Mouse (Mus musculus) liver, adult 2 months (tissue): ENCODE measurements at regions not wholly inside any gene's neighbourhood (a gene's known extent, or its start where the extent isn't known, plus 50 kb on each side); places are given as distances from the start of the nearest gene placed in this dataset.

Source experiments
- DNase-seq: peaks from one replicate; pipeline ENCODE4 v3.0.0-alpha.2; 2011; ENCODE audit warnings: low read depth, low spot score; ENCODE audit errors: extremely low read depth
- H3K27ac ChIP-seq: fragments of 200-500 bp; replicated peaks from 2 replicates; pipeline ENCODE4 v1.5.1; 2012; ENCODE audit warnings: low read depth, mild to moderate bottlenecking, control low read depth, inconsistent platforms, low read length; ENCODE audit not compliant: insufficient read depth
- H3K27me3 ChIP-seq: fragments of 200-500 bp; 2 replicates; pipeline ENCODE4 v1.6.1; 2012; ENCODE audit warnings: mild to moderate bottlenecking, moderate library complexity, low read length, inconsistent platforms; ENCODE audit not compliant: control insufficient read depth, insufficient read depth
- H3K36me3 ChIP-seq: fragments of 200-500 bp; 2 replicates; pipeline ENCODE4 v1.6.1; 2012; ENCODE audit warnings: low read length, inconsistent platforms; ENCODE audit not compliant: control insufficient read depth, insufficient read depth
- H3K4me1 ChIP-seq: fragments of 200-500 bp; 2 replicates; pipeline ENCODE4 v1.6.1; 2011; ENCODE audit warnings: low read length; ENCODE audit not compliant: control insufficient read depth, insufficient read depth
- H3K4me3 ChIP-seq: fragments of 200-500 bp; 2 replicates; pipeline ENCODE4 v1.5.1; 2011; ENCODE audit warnings: low read depth, mild to moderate bottlenecking, control low read depth, low read length, moderate library complexity; ENCODE audit not compliant: insufficient read depth
- H3K79me2 ChIP-seq: fragments of 200-500 bp; 2 replicates; pipeline ENCODE4 v1.6.1; 2012; ENCODE audit warnings: inconsistent platforms, mild to moderate bottlenecking, low read length, moderate library complexity; ENCODE audit not compliant: control insufficient read depth, insufficient read depth
- H3K9ac ChIP-seq: fragments of 200-500 bp; 2 replicates; pipeline ENCODE4 v1.6.1; 2012; ENCODE audit warnings: low read depth, mild to moderate bottlenecking, control low read depth, inconsistent platforms, low read length
- CTCF ChIP-seq: fragments of 200-500 bp; IDR thresholded peaks from 2 replicates; pipeline ENCODE4 v1.5.1; 2011; ENCODE audit warnings: low read depth, low read length, control low read depth
- POLR2A ChIP-seq: fragments of 200-500 bp; IDR thresholded peaks from 2 replicates; pipeline ENCODE4 v1.6.1; 2011; ENCODE audit warnings: low read length, control low read depth; ENCODE audit not compliant: insufficient read depth; ENCODE audit errors: extremely low read depth
- WGBS: fragments of 180-500 bp; shearing (Covaris S2); methylation state at CpG from one replicate; pipeline ENCODE4 v1.1.7; 2018; 5-methylcytosine and 5-hydroxymethylcytosine counted together

- Histone ChIP-seq H3K79me2 (no peaks in the 10 kb centered on the region), H3K4me1 (no peaks in the 10 kb centered on the region), H3K27me3 (no peaks in the 10 kb centered on the region), H3K4me3 (no peak overlapping the region), H3K27ac (no peak overlapping the region), H3K9ac (no peak overlapping the region), H3K36me3 (no peaks in the 10 kb centered on the region)
- no peak for TF ChIP-seq POLR2A
- no peak for TF ChIP-seq CTCF
- no peak for DNase-seq
- 55% methylated on average over 12 of the region's 12 CpGs for WGBS
Observed at GRCm38 (mm10) chr12:51058569-51058968, 289.3 kb upstream of the G2e3 start.

GRCm38 (mm10) chr12:51058104-51058503, 289.8 kb upstream of the G2e3 start:
- Histone ChIP-seq H3K79me2 (no peaks in the 10 kb centered on the region), H3K9ac (no peak overlapping the region), H3K27ac (no peak overlapping the region), H3K36me3 (no peaks in the 10 kb centered on the region), H3K27me3 (no peaks in the 10 kb centered on the region), H3K4me3 (no peak overlapping the region), H3K4me1 (no peaks in the 10 kb centered on the region)
- WGBS = 76% methylated on average over 10 of the region's 10 CpGs
- TF ChIP-seq CTCF = no peak
- no peak for TF ChIP-seq POLR2A
- no peak for DNase-seq

- H3K79me2 ChIP-seq = no peaks in the 10 kb centered on the region
- no peak for DNase-seq
- H3K4me1 ChIP-seq = no peaks in the 10 kb centered on the region
- no peak overlapping the region for H3K4me3 ChIP-seq
- TF ChIP-seq POLR2A (no peak), CTCF (no peak)
- H3K36me3 ChIP-seq = no peaks in the 10 kb centered on the region
- H3K27me3 ChIP-seq = no peaks in the 10 kb centered on the region
- H3K9ac ChIP-seq = no peak overlapping the region
- WGBS = 73% methylated on average over 7 of the region's 7 CpGs
- no peak overlapping the region for H3K27ac ChIP-seq
Observed at GRCm38 (mm10) chr12:51047116-51047515, 300.7 kb upstream of the G2e3 start.

- no peaks in the 10 kb centered on the region for H3K79me2 ChIP-seq
- no peak for TF ChIP-seq CTCF
- TF ChIP-seq POLR2A = no peak
- no peaks in the 10 kb centered on the region for H3K4me1 ChIP-seq
- H3K4me3 ChIP-seq = no peak overlapping the region
- 43% methylated on average over 9 of the region's 9 CpGs for WGBS
- no peak overlapping the region for H3K9ac ChIP-seq
- H3K27me3 ChIP-seq = no peaks in the 10 kb centered on the region
- H3K27ac ChIP-seq = no peak overlapping the region
- DNase-seq = no peak
- no peaks in the 10 kb centered on the region for H3K36me3 ChIP-seq
Observed at GRCm38 (mm10) chr12:51045437-51045836, 302.4 kb upstream of the G2e3 start.

GRCm38 (mm10) chr12:51045020-51045419, 302.8 kb upstream of the G2e3 start:
- WGBS = 32% methylated on average over 1 of the region's 1 CpGs

GRCm38 (mm10) chr12:51032193-51032592, 315.7 kb upstream of the G2e3 start:
- WGBS = 91% methylated on average over 2 of the region's 2 CpGs
- H3K27me3 ChIP-seq = no peaks in the 10 kb centered on the region
- DNase-seq = no peak
- H3K4me3 ChIP-seq = no peak overlapping the region
- no peaks in the 10 kb centered on the region for H3K79me2 ChIP-seq
- H3K4me1 ChIP-seq = no peaks in the 10 kb centered on the region
- H3K27ac ChIP-seq = no peak overlapping the region
- TF ChIP-seq CTCF (no peak), POLR2A (no peak)
- H3K9ac ChIP-seq = no peak overlapping the region
- H3K36me3 ChIP-seq = no peaks in the 10 kb centered on the region

More at GRCm38 (mm10) chr12:51045020-51045419, 302.8 kb upstream of the G2e3 start:
- H3K27ac ChIP-seq = no peak overlapping the region
- no peak overlapping the region for H3K4me3 ChIP-seq
- no peak for TF ChIP-seq CTCF
- no peak for TF ChIP-seq POLR2A
- no peaks in the 10 kb centered on the region for H3K36me3 ChIP-seq
- H3K27me3 ChIP-seq = no peaks in the 10 kb centered on the region
- no peaks in the 10 kb centered on the region for H3K4me1 ChIP-seq
- H3K9ac ChIP-seq = no peak overlapping the region
- DNase-seq = peak; percentile 7
- no peaks in the 10 kb centered on the region for H3K79me2 ChIP-seq
